Mouse (Mus musculus): ENCODE measurements around the gene Fam122a. TPM values are rescaled to one million over a fixed set of nuclear protein-coding genes. Genes with fewer than 3 reads are reported as not detected.

The Fam122a gene
- polyA plus RNA-seq, 1 experiment from 2014 or later, result 54.1 TPM

GRCm38 (mm10) chr19:24514661-24515642 lies 37.8 kb upstream of the Fam122a start:
- no peak overlapping the region for H3K9ac ChIP-seq (replicated peaks; ENCODE audit: low read depth, low read length)
- no peaks in the 10 kb centered on the region for H3K27me3 ChIP-seq (ENCODE audit: control insufficient read depth, insufficient read depth, low read length)
- no peaks in the 10 kb centered on the region for H3K9me3 ChIP-seq (ENCODE audit: control insufficient read depth, low read depth, low read length)
- WGBS, result 72% methylated on average over 15 of the region's 15 CpGs
- ATAC-seq (ENCODE audit: insufficient number of reproducible peaks, insufficient read depth, low FRiP score, low read depth), result peak; percentile 58; the same call in 1 of the 2 replicates
- H3K4me1 ChIP-seq (ENCODE audit: control insufficient read depth, insufficient read depth, low read length), result no peaks in the 10 kb centered on the region
- H3K4me2 ChIP-seq (replicated peaks; ENCODE audit: low read depth, low read length), result no peak overlapping the region
- no peak overlapping the region for H3K27ac ChIP-seq (ENCODE audit: low read length)
- no peaks in the 10 kb centered on the region for H3K36me3 ChIP-seq (ENCODE audit: control insufficient read depth, insufficient read depth, low read length)
- H3K4me3 ChIP-seq (ENCODE audit: low read depth, low read length), result no peak overlapping the region

GRCm38 (mm10) chr19:24513105-24513843 lies 36.1 kb upstream of the Fam122a start:
- Histone ChIP-seq H3K27ac (ENCODE audit: low read length) (no peak overlapping the region), H3K36me3 (ENCODE audit: control insufficient read depth, insufficient read depth, low read length) (no peaks in the 10 kb centered on the region), H3K4me1 (ENCODE audit: control insufficient read depth, insufficient read depth, low read length) (no peaks in the 10 kb centered on the region), H3K27me3 (ENCODE audit: control insufficient read depth, insufficient read depth, low read length) (no peaks in the 10 kb centered on the region), H3K9ac (replicated peaks; ENCODE audit: low read depth, low read length) (no peak overlapping the region), H3K4me3 (ENCODE audit: low read depth, low read length) (no peak overlapping the region), H3K9me3 (ENCODE audit: control insufficient read depth, low read depth, low read length) (no peaks in the 10 kb centered on the region), H3K4me2 (replicated peaks; ENCODE audit: low read depth, low read length) (no peak overlapping the region)
- 76% methylated on average over 20 of the region's 20 CpGs for WGBS
- peak; percentile 70; the same call in 1 of the 2 replicates for ATAC-seq (ENCODE audit: insufficient number of reproducible peaks, insufficient read depth, low FRiP score, low read depth)

GRCm38 (mm10) chr19:24511939-24512338 lies 34.8 kb upstream of the Fam122a start:
- no peak overlapping the region for H3K4me3 ChIP-seq (ENCODE audit: low read depth, low read length)
- no peak overlapping the region for H3K9ac ChIP-seq (replicated peaks; ENCODE audit: low read depth, low read length)
- no peaks in the 10 kb centered on the region for H3K36me3 ChIP-seq (ENCODE audit: control insufficient read depth, insufficient read depth, low read length)
- no peak overlapping the region for H3K4me2 ChIP-seq (replicated peaks; ENCODE audit: low read depth, low read length)
- no peaks in the 10 kb centered on the region for H3K27me3 ChIP-seq (ENCODE audit: control insufficient read depth, insufficient read depth, low read length)
- 90% methylated on average over 7 of the region's 7 CpGs for WGBS
- H3K9me3 ChIP-seq (ENCODE audit: control insufficient read depth, low read depth, low read length), result no peaks in the 10 kb centered on the region
- no peaks in the 10 kb centered on the region for H3K4me1 ChIP-seq (ENCODE audit: control insufficient read depth, insufficient read depth, low read length)
- ATAC-seq (ENCODE audit: insufficient number of reproducible peaks, insufficient read depth, low FRiP score, low read depth), result no peak
- H3K27ac ChIP-seq (ENCODE audit: low read length), result no peak overlapping the region

GRCm38 (mm10) chr19:24509391-24509790 lies 32.2 kb upstream of the Fam122a start:
- Histone ChIP-seq H3K27ac (ENCODE audit: low read length) (no peak overlapping the region), H3K36me3 (ENCODE audit: control insufficient read depth, insufficient read depth, low read length) (no peaks in the 10 kb centered on the region), H3K4me1 (ENCODE audit: control insufficient read depth, insufficient read depth, low read length) (no peaks in the 10 kb centered on the region), H3K9me3 (ENCODE audit: control insufficient read depth, low read depth, low read length) (no peaks in the 10 kb centered on the region), H3K4me2 (replicated peaks; ENCODE audit: low read depth, low read length) (no peak overlapping the region), H3K27me3 (ENCODE audit: control insufficient read depth, insufficient read depth, low read length) (no peaks in the 10 kb centered on the region), H3K4me3 (ENCODE audit: low read depth, low read length) (no peak overlapping the region), H3K9ac (replicated peaks; ENCODE audit: low read depth, low read length) (no peak overlapping the region)
- no peak for ATAC-seq (ENCODE audit: insufficient number of reproducible peaks, insufficient read depth, low FRiP score, low read depth)
- WGBS, result 86% methylated on average over 6 of the region's 6 CpGs

- no peak overlapping the region for H3K9ac ChIP-seq (replicated peaks; ENCODE audit: low read depth, low read length)
- H3K36me3 ChIP-seq (ENCODE audit: control insufficient read depth, insufficient read depth, low read length), result no peaks in the 10 kb centered on the region
- H3K27ac ChIP-seq (ENCODE audit: low read length), result no peak overlapping the region
- whole genome bisulfite sequencing, result 70% methylated on average over 13 of the region's 13 CpGs
- no peaks in the 10 kb centered on the region for H3K4me1 ChIP-seq (ENCODE audit: control insufficient read depth, insufficient read depth, low read length)
- H3K27me3 ChIP-seq (ENCODE audit: control insufficient read depth, insufficient read depth, low read length), result no peaks in the 10 kb centered on the region
- H3K4me3 ChIP-seq (ENCODE audit: low read depth, low read length), result no peak overlapping the region
- no peaks in the 10 kb centered on the region for H3K9me3 ChIP-seq (ENCODE audit: control insufficient read depth, low read depth, low read length)
- ATAC-seq (ENCODE audit: insufficient number of reproducible peaks, insufficient read depth, low FRiP score, low read depth), result no peak
- H3K4me2 ChIP-seq (replicated peaks; ENCODE audit: low read depth, low read length), result no peak overlapping the region
Observed at GRCm38 (mm10) chr19:24508087-24508767, 31.1 kb upstream of the Fam122a start.

GRCm38 (mm10) chr19:24502736-24503421 lies 25.7 kb upstream of the Fam122a start:
- Histone ChIP-seq H3K4me1 (ENCODE audit: control insufficient read depth, insufficient read depth, low read length) (no peaks in the 10 kb centered on the region), H3K36me3 (ENCODE audit: control insufficient read depth, insufficient read depth, low read length) (no peaks in the 10 kb centered on the region), H3K27ac (ENCODE audit: low read length) (no peak overlapping the region), H3K4me2 (replicated peaks; ENCODE audit: low read depth, low read length) (no peak overlapping the region), H3K4me3 (ENCODE audit: low read depth, low read length) (no peak overlapping the region), H3K27me3 (ENCODE audit: control insufficient read depth, insufficient read depth, low read length) (no peaks in the 10 kb centered on the region), H3K9me3 (ENCODE audit: control insufficient read depth, low read depth, low read length) (no peaks in the 10 kb centered on the region), H3K9ac (replicated peaks; ENCODE audit: low read depth, low read length) (no peak overlapping the region)
- ATAC-seq (ENCODE audit: insufficient number of reproducible peaks, insufficient read depth, low FRiP score, low read depth), result no peak
- whole genome bisulfite sequencing, result 83% methylated on average over 10 of the region's 10 CpGs

- no peak overlapping the region for H3K9ac ChIP-seq (replicated peaks; ENCODE audit: low read depth, low read length)
- ATAC-seq (ENCODE audit: insufficient number of reproducible peaks, insufficient read depth, low FRiP score, low read depth), result no peak
- no peak overlapping the region for H3K4me3 ChIP-seq (ENCODE audit: low read depth, low read length)
- H3K4me2 ChIP-seq (replicated peaks; ENCODE audit: low read depth, low read length), result no peak overlapping the region
- H3K4me1 ChIP-seq (ENCODE audit: control insufficient read depth, insufficient read depth, low read length), result no peaks in the 10 kb centered on the region
- no peaks in the 10 kb centered on the region for H3K9me3 ChIP-seq (ENCODE audit: control insufficient read depth, low read depth, low read length)
- no peaks in the 10 kb centered on the region for H3K36me3 ChIP-seq (ENCODE audit: control insufficient read depth, insufficient read depth, low read length)
- no peak overlapping the region for H3K27ac ChIP-seq (ENCODE audit: low read length)
- H3K27me3 ChIP-seq (ENCODE audit: control insufficient read depth, insufficient read depth, low read length), result no peaks in the 10 kb centered on the region
Observed at GRCm38 (mm10) chr19:24501525-24501924, 24.4 kb upstream of the Fam122a start.

GRCm38 (mm10) chr19:24500431-24500830 lies 23.3 kb upstream of the Fam122a start:
- ATAC-seq (ENCODE audit: insufficient number of reproducible peaks, insufficient read depth, low FRiP score, low read depth), result no peak
- H3K36me3 ChIP-seq (ENCODE audit: control insufficient read depth, insufficient read depth, low read length), result no peaks in the 10 kb centered on the region
- no peak overlapping the region for H3K4me3 ChIP-seq (ENCODE audit: low read depth, low read length)
- 80% methylated on average over 5 of the region's 5 CpGs for WGBS
- H3K4me1 ChIP-seq (ENCODE audit: control insufficient read depth, insufficient read depth, low read length), result no peaks in the 10 kb centered on the region
- no peaks in the 10 kb centered on the region for H3K9me3 ChIP-seq (ENCODE audit: control insufficient read depth, low read depth, low read length)
- H3K27me3 ChIP-seq (ENCODE audit: control insufficient read depth, insufficient read depth, low read length), result no peaks in the 10 kb centered on the region
- no peak overlapping the region for H3K9ac ChIP-seq (replicated peaks; ENCODE audit: low read depth, low read length)
- no peak overlapping the region for H3K4me2 ChIP-seq (replicated peaks; ENCODE audit: low read depth, low read length)
- H3K27ac ChIP-seq (ENCODE audit: low read length), result no peak overlapping the region
